Mouse (Mus musculus) 416B (cell line): ENCODE measurements around the gene Setdb1.
A peak's percentile ranks its signal among the peaks of the same experiment; 100 is the strongest.
"Not testable (repeated sequence)": the region's sequence is repeated elsewhere in the genome, so short reads cannot be mapped to it uniquely, and the experiment has no call there.

Experiments
- DNase-seq: peaks from one replicate; pipeline ENCODE4 v3.0.0; 2011; ENCODE audit warnings: low read depth

Gene Setdb1

DNA sequence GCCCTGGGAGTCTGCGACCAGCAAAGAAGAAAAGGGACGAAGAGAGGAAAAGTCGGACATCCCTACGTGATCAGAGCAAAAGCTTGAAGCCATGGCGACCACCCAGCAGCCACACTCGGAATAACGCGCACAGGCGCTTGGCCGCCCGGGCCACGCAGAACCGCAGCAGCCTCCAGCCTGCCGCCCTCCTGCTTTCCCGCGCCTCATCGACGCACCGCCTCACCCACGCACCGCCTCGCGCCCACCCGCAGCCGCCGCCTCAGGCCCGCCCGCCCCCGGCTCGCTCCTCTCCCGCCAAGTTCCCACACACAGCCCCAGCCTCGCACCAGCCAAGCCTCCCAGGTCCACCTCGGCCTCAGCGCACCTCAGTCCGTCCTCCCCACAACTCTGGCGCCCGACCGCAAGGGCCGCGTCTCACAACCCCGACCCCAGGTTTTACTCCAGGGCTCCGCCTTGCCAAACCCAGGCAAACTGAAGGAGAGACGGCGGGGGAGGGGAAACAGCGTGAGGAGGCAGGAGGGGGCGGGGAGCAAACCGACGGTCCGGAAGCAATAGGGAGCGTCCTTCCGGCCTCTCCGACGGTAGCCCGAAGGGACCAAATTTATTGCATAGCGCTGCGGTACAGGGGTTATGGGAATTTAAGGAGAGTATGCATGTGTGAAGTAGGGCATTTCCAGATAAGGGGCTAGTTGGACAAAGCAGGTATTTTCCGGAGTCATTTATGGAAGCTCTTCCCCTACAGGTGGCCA lies at the start of gene Setdb1:
Setdb1 (minus strand) TSS at position 502 of the 749 bp plus-strand sequence.
- DNase-seq, result peak; percentile 97

DNA sequence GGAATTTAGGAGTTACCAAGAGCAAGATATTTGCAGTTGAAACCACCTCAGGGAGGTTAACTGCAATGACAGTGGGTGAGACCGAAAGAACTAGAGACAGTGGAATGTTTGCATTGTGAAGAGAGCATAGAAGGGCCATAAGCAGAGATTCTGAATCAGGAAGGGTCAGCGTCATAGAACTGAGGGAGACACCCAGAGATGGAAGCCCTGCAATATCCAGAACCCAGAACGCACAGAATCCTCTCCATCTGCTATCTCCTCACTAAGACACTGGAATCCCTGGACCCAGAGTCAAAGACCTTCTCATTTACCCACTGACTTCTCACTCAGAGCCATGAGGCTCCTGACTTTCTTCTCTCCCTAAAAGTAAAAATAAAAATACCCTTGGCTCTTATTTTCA lies 45.7 kb upstream of the Setdb1 start, which contains the start of gene 4930558C23Rik:
4930558C23Rik (minus strand) TSS at position 101 of the 400 bp plus-strand sequence.
- DNase-seq, result no peak

DNA sequence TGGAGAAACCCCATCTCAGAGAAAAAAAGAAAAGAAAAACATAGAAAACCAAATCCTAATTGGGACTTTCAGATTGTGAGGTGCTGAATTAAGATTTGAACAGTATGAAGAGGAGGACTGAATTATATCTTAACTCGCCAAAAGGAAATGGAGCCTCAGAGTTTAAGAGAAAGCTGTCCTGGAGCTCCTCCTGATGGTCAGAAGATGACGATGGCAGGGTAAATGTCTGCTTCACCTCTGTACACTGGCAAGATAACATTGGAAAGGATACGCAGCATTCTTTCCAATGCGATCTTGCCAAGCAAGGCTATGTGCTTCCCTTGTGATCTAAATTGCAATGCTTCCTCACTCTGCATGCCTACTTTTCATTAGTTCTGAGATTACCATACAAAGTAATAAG lies 37.4 kb upstream of the Setdb1 start:
- DNase-seq, result peak; percentile 87

DNA sequence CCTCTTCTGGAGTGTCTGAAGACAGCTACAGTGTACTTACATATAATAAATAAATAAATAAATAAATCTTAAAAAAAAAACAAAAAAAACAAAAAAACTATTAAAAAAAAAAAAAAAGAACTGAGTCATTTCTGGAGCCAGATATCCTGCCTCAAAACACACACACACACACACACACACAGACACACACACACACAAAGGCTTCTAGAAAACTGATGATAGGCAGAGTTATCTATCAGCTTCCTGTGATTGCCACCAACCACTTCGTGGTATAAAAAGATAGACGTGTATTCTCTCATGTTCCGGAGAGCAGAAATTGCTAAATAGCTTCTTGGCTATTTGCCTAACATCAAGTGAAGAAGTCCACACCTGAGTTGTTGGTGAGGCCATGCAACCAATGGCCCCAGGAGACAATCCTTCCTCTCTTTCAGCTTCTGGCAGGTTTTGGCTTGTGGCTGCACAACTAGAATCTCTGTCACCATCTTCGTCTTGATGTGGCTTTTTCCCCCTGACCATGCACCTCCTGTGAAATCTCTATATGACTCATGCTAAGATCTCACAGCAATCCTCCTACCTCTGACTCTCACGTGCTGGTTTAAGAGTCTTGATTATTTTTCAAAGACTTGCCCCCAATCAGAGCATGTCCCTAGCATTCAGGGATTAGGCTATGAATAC lies 28.5 kb upstream of the Setdb1 start:
- peak; percentile 86 for DNase-seq

DNA sequence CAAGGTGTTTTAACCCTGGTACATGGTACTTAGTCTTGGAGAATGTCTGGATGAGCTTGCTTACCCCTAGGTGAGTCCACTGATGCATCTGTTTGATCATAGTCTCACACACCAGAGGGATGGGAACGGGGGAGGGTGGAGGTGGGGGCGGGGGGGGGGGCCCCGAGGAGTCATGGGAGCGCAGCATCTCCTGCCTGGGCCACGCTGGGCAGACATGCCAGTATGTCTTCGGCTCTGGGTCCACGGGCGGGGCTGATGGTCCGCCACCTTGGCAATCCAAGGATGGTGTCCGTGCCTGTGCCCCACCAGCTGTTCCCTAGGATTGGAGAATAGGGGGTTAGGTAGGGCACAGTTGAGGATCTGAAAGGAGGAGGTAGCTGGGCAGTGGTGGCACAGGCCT lies 16.2 kb upstream of the Setdb1 start:
- DNase-seq, result no peak

DNA sequence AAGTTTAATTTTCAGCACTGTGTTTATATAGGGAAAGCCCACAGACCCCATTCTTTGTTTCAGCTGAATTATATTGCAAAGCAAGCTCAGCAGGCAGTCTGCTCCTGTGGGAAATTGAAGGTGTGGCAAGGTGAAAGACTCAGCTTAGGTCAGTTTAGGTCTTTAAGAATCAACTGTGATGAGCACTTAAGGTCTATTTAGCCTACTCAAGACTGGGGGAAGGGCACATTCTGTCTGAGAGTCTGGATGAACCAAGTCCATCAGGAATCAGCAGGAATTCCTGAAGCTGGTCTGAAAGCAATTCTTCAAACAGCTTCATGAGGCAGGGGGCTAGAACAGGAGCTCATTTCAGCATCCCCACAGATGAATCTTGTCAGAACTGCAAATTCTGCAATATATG lies 13.1 kb upstream of the Setdb1 start:
- no peak for DNase-seq

DNA sequence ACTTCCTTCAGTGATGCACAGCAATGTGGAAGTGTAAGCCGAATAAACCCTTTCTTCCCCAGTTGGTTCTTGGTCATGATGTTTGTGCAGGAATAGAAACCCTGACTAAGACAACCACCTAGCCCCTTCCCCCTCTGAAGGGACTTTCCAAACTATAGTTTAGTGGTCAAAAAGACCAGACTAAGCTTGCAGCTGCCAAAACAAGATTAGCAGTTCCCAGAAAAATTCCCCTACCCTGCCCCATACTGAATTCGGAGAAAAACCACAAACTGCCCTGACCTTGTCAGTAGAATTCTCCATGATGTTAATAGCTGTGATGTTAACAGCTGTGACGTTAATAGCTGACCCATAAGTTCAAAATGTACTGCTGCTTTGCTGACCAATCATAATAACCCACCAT lies 3.3 kb upstream of the Setdb1 start:
- peak; percentile 32 for DNase-seq

DNA sequence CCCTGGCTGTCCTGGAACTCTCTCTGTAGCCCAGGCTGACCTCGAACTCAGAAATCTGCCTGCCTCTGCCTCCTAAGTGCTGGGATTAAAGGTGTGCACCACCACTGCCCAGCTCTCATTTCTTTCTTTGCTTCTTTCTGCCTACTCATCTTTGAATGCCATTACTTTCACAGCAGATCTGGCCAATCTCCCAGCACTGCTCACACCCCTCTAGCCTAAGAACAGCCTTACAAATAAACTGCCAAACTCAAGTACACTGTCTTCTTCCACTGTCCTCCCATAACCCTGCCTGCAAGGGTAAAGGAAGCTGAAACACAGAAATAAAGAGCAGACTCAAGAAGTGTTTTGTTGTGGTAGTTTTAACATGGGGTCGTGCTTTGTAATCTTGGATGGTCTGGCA lies 744 bp upstream of the Setdb1 start:
- no peak for DNase-seq

DNA sequence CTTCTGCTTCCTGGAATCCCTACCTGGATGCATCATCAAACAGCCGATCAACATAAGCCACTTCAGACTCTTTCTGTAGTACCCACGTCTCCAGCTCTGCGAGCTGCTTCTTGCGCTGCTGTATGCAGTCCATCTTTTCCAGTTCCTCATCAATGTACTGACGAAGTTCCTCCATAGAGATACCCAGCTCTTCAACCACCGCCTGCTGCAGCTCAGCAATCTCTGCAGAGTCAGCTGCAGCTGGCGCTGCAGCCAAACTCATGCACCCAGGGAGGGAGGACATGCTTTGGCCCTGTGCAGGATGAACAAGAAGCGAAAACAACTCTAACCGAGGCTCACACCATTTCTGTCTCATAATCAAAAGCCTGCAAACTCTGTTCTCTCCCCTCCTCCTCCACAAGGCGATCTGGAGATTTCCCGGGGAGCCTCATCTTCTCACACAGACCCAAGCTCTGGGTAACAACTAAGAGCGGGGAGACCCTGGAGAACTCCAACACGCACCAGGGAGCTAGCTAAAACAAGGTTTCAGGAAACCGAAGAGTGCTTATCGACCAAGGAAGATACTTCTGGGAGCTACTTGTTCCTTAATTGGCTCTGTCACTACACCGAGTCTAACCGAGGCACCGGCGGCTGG lies 974 bp downstream of the Setdb1 start:
- DNase-seq, result not testable (repeated sequence)

DNA sequence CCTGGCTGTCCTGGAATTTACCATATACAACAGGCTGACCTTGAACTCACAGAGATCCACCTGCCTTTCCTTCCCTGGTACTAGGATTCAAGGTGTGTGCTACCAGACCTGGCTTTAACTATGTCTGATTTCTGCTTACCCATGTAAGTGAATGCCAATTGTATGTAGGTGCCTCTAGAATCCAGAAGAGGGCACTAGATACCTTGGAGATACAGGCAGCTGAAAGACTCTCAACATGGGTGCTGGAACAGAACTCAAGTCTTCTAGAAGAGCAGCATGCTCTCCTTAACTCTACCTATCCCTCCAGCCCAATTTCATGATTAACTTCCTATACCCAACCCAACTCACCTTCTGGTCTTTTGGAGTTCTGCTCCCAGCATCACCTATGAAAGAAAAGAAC lies 7.5 kb downstream of the Setdb1 start:
- peak; percentile 82 for DNase-seq

DNA sequence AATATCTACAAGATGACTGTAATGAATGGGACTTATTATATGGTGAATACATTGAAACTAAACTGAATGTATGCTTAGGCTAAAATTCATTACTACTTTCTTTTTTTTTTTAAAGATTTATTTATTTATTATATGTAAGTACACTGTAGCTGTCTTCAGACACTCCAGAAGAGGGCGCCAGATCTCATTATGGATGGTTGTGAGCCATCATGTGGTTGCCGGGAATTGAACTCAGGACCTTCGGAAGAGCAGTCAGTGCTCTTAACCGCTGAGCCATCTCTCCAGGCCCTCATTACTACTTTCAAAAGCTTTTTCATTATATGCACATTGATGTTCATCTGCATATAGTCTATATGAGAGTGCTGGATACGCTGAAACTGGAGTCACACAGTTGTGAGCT lies 8.7 kb downstream of the Setdb1 start:
- DNase-seq, result not testable (repeated sequence)

DNA sequence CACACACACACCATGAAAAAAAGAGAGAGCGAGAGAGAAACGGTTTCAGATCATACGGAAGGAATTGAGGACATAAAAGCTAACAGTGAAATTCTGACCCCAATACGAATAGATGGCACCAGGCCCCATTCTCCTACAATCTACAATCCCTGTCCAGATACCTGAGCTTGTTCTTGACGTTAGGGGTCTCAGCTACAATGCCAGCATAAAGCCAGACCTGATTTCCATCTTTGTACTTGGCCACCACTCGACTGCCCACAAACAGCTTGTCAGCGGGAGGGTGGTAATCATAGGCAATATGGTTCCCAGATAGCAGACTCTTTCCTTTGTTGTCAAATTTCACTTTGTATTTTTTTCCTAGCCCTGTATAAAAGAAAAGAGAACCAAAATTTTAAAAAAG lies 10.5 kb downstream of the Setdb1 start:
- DNase-seq, result no peak

DNA sequence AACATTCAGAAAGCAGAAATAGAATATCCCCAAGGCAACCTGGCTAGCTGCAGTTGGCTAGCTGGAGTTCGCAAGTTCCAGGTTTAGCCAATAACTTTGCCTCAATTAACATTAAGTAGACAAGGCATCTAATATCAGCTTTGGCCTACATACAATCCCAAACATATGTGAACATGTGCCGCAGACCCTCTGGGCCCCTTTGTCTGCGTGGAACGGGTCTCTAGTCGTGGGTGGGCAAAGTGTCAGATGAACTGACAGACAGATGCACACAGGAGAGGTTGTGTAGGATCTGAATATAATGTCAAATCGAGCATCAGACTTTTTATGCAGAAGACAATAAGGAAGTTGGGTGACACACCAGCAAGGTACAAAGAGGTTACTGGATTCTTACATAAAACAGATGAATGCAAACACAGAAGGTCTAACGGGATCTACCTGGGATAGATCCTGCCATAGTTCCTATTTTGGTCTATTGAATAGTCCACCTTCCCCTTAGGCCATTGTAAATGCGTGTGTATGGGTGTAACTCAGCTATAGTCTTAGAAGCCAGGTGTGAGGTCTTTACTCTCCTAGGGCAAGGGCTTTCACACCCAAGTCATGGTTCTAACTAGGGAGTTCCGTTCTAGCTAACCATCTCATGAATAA lies 13.5 kb downstream of the Setdb1 start:
- DNase-seq, result not testable (repeated sequence)

DNA sequence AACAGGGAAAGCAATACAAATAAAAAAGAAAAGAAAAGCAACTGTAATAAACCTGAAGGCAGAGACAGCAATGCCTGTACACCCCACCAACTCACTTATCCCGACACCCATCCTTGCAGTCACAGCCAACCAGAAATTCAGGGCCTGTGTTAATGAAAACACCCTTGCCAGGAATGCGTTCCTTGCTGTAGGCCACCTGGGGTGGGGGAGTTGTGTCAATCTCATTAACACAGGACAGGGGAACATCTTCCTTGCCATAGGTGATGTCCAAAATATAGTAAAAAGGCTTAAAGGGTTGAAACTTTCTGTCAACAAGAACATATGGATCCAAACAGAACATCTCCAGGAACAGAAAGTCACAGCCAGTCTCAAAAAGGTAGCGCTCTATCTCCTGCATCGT lies 18.8 kb downstream of the Setdb1 start:
- DNase-seq, result no peak

DNA sequence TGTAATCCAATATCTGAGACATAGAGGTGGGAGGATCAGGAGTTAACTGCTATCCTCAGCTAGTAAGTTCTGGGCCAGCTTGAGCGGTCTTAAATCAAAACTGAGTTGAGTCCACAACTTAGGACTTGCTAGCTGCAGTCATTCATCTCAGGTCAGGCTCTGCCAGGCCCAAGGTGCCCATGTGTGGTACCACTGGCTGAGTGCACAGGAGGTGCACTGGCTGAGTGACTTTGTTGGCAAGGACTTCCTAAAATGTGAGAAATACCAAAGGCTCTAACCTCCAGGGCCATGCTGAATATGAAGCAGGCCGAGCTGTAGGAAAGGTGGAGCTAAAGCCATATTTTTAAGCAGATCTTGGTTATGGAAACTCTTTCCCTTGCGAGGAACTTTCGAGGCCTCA lies 19.7 kb downstream of the Setdb1 start:
- DNase-seq, result no peak

DNA sequence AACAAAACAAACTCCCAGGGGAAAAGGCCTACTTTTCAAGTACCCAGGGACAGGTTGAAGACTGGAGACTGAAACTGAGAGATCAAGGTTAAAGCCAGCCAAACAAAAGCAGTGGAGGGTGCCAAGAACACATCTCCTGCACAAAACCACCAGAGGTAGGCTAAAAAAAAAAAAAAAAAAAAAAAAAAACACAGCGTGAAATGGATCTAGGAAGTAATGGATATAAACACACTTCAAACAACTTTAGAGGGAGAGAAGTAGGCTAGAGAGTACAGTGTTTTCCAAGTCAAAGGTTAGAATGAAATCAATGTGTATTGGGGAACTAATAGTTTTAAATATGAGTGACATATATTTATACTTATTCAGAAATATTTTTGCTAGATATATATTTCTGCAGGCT lies 25.5 kb downstream of the Setdb1 start:
- DNase-seq, result no peak

DNA sequence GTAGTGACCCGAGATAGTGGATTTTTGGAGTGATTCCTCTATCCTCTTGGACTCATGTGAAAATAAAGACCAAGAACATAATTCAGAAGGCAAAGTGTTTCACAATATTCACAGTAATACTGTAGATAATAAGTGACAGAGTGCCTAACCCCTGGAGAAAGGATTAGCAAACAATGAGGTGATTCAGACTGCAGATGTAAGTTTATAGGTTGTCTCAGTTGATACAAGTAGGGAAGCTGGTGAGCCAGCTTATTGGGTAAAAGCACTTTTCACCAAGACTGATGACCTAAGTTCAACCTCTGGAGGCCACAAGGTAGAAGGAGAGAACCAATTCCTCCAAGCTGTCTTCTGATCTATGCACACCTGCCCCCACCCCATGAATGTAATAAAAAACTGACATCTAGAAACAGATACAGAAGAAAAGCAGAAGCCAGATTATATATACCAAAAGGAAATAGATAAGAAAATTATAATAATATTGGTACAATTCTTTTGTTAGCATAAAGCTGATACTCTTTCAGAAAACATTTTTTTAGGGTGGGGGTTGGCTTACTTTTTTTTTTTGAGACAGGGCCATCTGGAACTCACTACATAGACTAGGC lies 28.1 kb downstream of the Setdb1 start:
- DNase-seq, result no peak

DNA sequence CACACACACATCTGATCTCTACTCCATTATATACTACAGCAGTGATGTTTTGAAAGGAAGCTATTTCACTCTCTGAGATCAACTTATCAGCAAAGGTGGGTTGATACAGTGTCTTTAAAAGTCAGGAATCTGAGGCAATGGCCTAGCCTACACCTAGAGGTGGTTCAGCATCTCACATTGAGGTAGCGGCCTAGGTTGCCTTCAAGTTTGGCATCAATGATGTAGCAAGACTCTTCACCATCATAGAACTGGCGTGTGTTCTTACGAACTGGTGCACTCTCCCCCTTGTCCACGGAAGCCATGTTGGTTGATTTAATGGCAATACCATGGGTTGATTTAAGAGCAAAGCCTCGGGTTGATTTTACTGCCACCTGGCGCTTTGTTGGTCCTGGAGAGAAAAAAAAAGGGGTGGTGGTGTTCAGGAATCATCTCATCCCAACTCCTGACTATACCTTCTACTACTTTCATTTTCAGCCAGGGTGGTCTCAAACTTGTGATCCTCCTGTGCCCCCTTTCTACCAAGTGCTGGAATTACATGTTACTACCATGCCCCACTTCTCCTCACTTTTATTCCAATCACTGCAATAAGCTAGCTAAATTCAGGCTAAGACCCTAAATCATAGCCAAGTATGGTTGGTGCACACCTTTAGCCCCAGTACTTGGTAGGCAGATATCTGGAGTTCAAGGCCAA lies 32.4 kb downstream of the Setdb1 start:
- DNase-seq, result peak; percentile 39

DNA sequence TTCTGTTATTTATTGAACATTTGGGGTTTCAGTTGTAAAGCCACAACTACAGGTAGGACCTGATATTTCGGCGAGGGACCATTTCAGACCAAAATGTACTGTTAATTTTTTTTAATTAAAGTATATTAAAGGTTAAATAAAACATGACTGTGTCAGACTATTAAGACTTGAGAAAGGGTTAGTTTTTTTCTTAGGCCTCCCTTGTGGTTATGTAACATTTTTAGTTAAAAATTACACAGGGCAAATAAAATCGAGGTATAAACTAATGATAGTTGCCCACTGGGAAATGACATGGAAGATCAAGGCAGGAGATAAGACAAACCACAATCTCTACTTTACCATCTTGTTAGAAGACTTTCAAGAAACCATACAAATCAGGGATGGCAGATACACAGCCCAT lies 33.6 kb downstream of the Setdb1 start:
- DNase-seq, result no peak

DNA sequence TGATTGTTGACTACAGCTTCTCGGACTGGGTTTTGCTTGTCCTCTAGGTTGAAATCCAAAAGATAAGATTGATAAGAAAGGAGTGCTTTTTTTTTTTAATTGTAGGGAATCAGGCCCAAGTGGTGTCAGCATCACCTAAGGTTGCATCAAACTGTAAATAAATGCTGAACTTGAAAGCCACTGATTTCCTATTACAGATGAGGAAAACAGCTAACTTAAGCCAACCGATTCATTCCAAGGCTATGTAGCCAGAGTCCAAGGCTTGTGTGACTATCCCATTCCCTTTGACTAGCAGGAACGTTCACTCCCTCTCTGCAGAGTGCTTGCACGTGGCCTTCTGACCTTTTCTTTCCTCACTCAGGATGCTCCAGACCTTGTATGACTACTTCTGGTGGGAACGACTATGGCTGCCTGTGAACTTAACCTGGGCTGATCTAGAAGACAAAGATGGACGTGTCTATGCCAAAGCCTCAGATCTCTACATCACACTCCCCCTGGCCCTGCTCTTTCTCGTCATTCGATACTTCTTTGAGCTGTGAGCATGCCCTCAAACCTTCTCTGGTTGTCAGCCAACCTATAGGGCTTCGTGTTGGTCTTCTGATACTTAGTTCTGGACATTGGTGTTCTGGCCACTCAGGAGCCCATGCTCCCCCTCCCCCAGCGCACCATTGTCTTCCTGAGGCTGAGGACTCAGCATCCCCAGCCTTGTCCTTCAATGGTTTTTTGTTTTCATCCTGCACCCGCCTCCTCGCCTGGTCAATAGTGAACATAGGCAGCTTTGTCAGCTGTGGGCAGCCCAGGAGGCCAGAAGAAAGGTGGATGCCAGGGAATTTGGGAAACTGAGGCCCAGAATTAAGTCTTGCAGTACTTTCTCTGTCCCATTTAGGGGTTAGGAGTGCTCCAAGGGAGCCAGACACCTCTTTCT lies 37.0 kb downstream of the Setdb1 start:
- no peak for DNase-seq

DNA sequence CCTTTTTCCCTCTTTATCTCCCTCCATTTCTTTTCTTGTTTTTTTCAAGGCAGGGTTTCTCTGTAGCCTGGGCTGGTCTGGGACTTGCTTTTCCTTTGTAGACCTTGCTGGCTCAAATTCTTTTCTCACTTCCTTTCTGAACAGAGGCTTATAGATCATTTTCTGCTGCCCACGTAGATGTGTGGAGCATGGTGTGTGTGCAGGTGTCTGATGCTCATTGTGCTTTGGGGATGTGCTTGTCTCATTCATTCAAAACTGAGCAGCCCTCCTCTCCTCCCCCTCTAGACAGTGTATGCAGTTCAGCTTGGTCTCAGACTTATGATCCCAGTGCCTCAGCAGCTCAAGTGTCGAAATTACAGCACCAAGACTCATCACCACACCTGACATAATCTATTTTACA lies 37.9 kb downstream of the Setdb1 start:
- DNase-seq, result no peak
